Mouse (Mus musculus) embryonic facial prominence, embryonic 11.5 days (tissue): ENCODE data around the gene Hhip. TPM values are rescaled to one million over a fixed set of nuclear protein-coding genes. Genes with fewer than 3 reads are reported as not detected.
A peak's percentile ranks its signal among the peaks of the same experiment; 100 is the strongest.

Source experiments
- ATAC-seq: fragments of 200-750 bp; cut with Nextera tagmentation; replicated peaks from 2 replicates; pipeline ENCODE4 v1.8.0; 2017; ENCODE audit warnings: low read depth; ENCODE audit not compliant: insufficient number of reproducible peaks, low FRiP score, low TSS enrichment
- DNase-seq: peaks from one replicate; pipeline ENCODE4 v3.0.0-alpha.2; 2015; ENCODE audit warnings: low spot score
- H3K27ac ChIP-seq: fragments of 300-500 bp; sonication (generic); replicated peaks from 2 replicates; pipeline ENCODE4 v1.5.1; 2014; ENCODE audit warnings: mild to moderate bottlenecking, low read depth, low read length, control low read depth
- H3K27me3 ChIP-seq: fragments of 300-500 bp; sonication (generic); 2 replicates; pipeline ENCODE4 v1.6.1; 2014; ENCODE audit warnings: mild to moderate bottlenecking, low read length, moderate library complexity, mixed read lengths; ENCODE audit not compliant: control insufficient read depth, insufficient read depth
- H3K36me3 ChIP-seq: fragments of 300-500 bp; sonication (generic); replicated peaks from 2 replicates; pipeline ENCODE4 v1.6.1; 2014; ENCODE audit warnings: low read depth, mild to moderate bottlenecking, low read length, moderate library complexity, mixed read lengths; ENCODE audit not compliant: control insufficient read depth, insufficient read depth
- H3K4me1 ChIP-seq: fragments of 300-500 bp; sonication (generic); 2 replicates; pipeline ENCODE4 v1.6.1; 2014; ENCODE audit warnings: low read length, mixed read lengths; ENCODE audit not compliant: control insufficient read depth, insufficient read depth
- H3K4me2 ChIP-seq: fragments of 300-500 bp; sonication (generic); 2 replicates; pipeline ENCODE4 v1.6.1; 2014; ENCODE audit warnings: low read depth, mild to moderate bottlenecking, control low read depth, low read length, moderate library complexity
- H3K4me3 ChIP-seq: fragments of 300-500 bp; sonication (generic); 2 replicates; pipeline ENCODE4 v1.5.1; 2014; ENCODE audit warnings: low read depth, low read length, control low read depth
- H3K9ac ChIP-seq: fragments of 300-500 bp; sonication (generic); replicated peaks from 2 replicates; pipeline ENCODE4 v1.6.1; 2014; ENCODE audit warnings: mild to moderate bottlenecking, control low read depth, low read length
- H3K9me3 ChIP-seq: fragments of 300-500 bp; sonication (generic); replicated peaks from 2 replicates; pipeline ENCODE4 v1.6.1; 2016; ENCODE audit warnings: mild to moderate bottlenecking, low read length, inconsistent platforms, mixed read lengths; ENCODE audit not compliant: control insufficient read depth
- WGBS: fragments of 180-500 bp; shearing (Covaris S2); extraction: QIAGEN DNeasy Blood & Tissue Kit; methylation state at CpG from one replicate; pipeline ENCODE4 v1.1.7; 2014; 5-methylcytosine and 5-hydroxymethylcytosine counted together
- polyA plus RNA-seq: library from polyadenylated mRNA; unstranded; fragments of >200 nt; fragmentation: Nextera tagmentation; extraction: Ambion mirVana; gene quantifications from 2 replicates; pipeline ENCODE4 v1.2.1, GENCODE M21; 2014

Gene Hhip
- polyA plus RNA-seq, 1 experiment from 2014 or later: 2.8 TPM

GRCm38 (mm10) chr8:80052838-80053237 lies 5.0 kb downstream of the Hhip start:
- no peak overlapping the region for H3K4me3 ChIP-seq
- H3K9me3 ChIP-seq: no peaks in the 10 kb centered on the region
- H3K4me1 ChIP-seq: peaks cover 5% of the 10 kb centered on the region; the same call in 1 of the 2 replicates
- no peak for ATAC-seq
- DNase-seq: no peak
- no peak overlapping the region for H3K4me2 ChIP-seq
- H3K9ac ChIP-seq: no peak overlapping the region
- H3K27me3 ChIP-seq: peaks cover 4% of the 10 kb centered on the region
- 74% methylated on average over 1 of the region's 1 CpGs for WGBS
- no peaks in the 10 kb centered on the region for H3K36me3 ChIP-seq
- H3K27ac ChIP-seq: no peak overlapping the region

- Histone ChIP-seq H3K9me3 (no peaks in the 10 kb centered on the region), H3K4me1 (no peaks in the 10 kb centered on the region; the same call in 1 of the 2 replicates), H3K9ac (no peak overlapping the region; the same call in 1 of the 2 replicates), H3K4me2 (no peak overlapping the region), H3K27me3 (peaks cover 4% of the 10 kb centered on the region; the same call in 1 of the 2 replicates), H3K27ac (no peak overlapping the region), H3K36me3 (no peaks in the 10 kb centered on the region), H3K4me3 (no peak overlapping the region)
- WGBS: 46% methylated on average over 5 of the region's 5 CpGs
- ATAC-seq (no peak), DNase-seq (no peak)
Measured at GRCm38 (mm10) chr8:80051494-80051893, 6.3 kb downstream of the Hhip start.

DNA sequence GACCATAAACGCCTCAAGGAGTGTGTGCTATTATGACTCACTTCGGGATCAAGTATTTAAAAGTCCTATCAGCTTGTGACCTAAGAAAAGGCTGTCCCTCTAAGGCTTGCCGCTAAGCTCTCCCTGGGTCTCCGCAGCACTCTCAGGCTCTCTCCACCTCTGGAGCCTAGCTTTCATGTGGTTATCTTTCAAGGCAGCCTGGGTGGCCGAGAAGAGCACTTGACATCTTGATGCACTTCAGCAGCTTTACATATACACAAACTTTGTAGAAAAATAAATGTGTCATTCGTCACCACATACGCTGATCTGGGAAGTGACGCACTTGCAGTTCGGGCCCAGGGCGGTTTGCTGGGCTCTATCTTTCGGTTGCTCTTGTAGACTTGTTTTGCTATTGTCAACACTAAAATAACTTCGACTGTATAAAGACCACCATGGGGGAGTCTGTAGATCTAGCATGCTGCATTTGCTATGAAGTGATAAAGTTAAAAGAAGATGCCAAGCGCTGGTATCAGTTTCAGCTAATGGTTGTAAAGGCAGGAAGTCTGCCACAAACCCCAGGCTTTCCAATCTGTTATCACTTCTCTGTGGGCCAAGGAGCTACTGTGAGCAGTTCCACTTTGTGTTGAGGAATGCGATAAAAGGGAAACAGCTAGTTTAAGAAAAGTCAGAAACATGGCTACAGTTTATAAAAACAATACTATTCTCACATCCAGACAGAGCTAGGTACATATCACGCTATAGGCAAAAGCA lies 8.4 kb downstream of the Hhip start:
- H3K27me3 ChIP-seq: peaks cover 4% of the 10 kb centered on the region; the same call in 1 of the 2 replicates
- 66% methylated on average over 15 of the region's 15 CpGs for WGBS

GRCm38 (mm10) chr8:80048256-80048655 lies 9.6 kb downstream of the Hhip start:
- Histone ChIP-seq H3K4me1 (no peaks in the 10 kb centered on the region), H3K36me3 (no peaks in the 10 kb centered on the region), H3K27ac (no peak overlapping the region), H3K4me3 (no peak overlapping the region), H3K9me3 (no peaks in the 10 kb centered on the region), H3K9ac (no peak overlapping the region), H3K4me2 (no peak overlapping the region), H3K27me3 (peaks cover 4% of the 10 kb centered on the region; the same call in 1 of the 2 replicates)
- no peak for ATAC-seq
- DNase-seq: peak; percentile 50
- WGBS: 24% methylated on average over 4 of the region's 4 CpGs

More for the DNA sequence above, 8.4 kb downstream of the Hhip start:
- Histone ChIP-seq H3K4me3 (no peak overlapping the region), H3K9me3 (no peaks in the 10 kb centered on the region), H3K27ac (no peak overlapping the region), H3K36me3 (no peaks in the 10 kb centered on the region), H3K9ac (no peak overlapping the region), H3K4me1 (no peaks in the 10 kb centered on the region), H3K4me2 (no peak overlapping the region)
- no peak for DNase-seq
- ATAC-seq: no peak

GRCm38 (mm10) chr8:80037644-80038253 lies 20.1 kb downstream of the Hhip start:
- 57% methylated on average over 4 of the region's 4 CpGs for WGBS
- Histone ChIP-seq H3K9me3 (no peaks in the 10 kb centered on the region), H3K4me3 (no peak overlapping the region), H3K27ac (no peak overlapping the region), H3K27me3 (no peaks in the 10 kb centered on the region), H3K4me2 (no peak overlapping the region), H3K36me3 (no peaks in the 10 kb centered on the region), H3K9ac (no peak overlapping the region), H3K4me1 (no peaks in the 10 kb centered on the region)
- no peak; the same call in 1 of the 2 replicates for ATAC-seq
- no peak for DNase-seq

DNA sequence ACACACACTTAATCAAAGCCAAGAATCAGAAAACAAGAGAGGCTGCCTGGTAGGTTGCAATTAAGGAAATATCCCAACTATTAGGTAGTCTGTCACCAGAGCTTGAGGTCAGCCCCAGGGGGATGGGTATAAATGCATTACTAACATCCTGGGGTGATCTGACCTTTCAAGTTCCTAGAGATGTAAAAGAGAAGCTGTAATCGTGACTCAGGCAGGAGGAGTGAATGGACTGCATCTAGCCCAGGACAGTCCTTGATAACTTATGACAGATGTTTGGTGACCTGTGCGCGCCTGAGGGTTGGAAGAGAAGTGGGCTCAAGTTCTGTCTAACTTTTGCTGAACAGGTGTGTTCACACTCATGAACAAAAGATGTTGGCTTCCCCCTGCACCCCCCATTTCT lies 25.2 kb downstream of the Hhip start:
- no peaks in the 10 kb centered on the region for H3K36me3 ChIP-seq
- H3K27ac ChIP-seq: no peak overlapping the region
- H3K4me3 ChIP-seq: no peak overlapping the region
- no peak overlapping the region for H3K9ac ChIP-seq
- WGBS: 13% methylated on average over 3 of the region's 3 CpGs
- no peaks in the 10 kb centered on the region for H3K27me3 ChIP-seq
- DNase-seq (peak; percentile 49), ATAC-seq (0 out of 2 replicates have a peak, but pooled peaks have one; percentile 54)
- no peaks in the 10 kb centered on the region for H3K9me3 ChIP-seq
- H3K4me1 ChIP-seq: peaks cover 2% of the 10 kb centered on the region
- no peak overlapping the region for H3K4me2 ChIP-seq

GRCm38 (mm10) chr8:80031330-80032293 lies 26.2 kb downstream of the Hhip start:
- DNase-seq (peak; percentile 12), ATAC-seq (no peak)
- no peaks in the 10 kb centered on the region for H3K27me3 ChIP-seq
- no peaks in the 10 kb centered on the region for H3K36me3 ChIP-seq
- H3K4me3 ChIP-seq: no peak overlapping the region
- 29% methylated on average over 15 of the region's 15 CpGs for WGBS
- no peak overlapping the region for H3K4me2 ChIP-seq
- H3K9me3 ChIP-seq: no peaks in the 10 kb centered on the region
- no peak overlapping the region for H3K27ac ChIP-seq
- no peak overlapping the region for H3K9ac ChIP-seq
- peaks cover 2% of the 10 kb centered on the region for H3K4me1 ChIP-seq
